Mouse (Mus musculus) bone marrow, adult 2 months (tissue): ENCODE measurements around the gene Rab19. TPM values are rescaled to one million over a fixed set of nuclear protein-coding genes. Genes with fewer than 3 reads are reported as not detected.
A peak's percentile ranks its signal among the peaks of the same experiment; 100 is the strongest.

ENCODE experiments used
- H3K27ac ChIP-seq: fragments of 200-500 bp; 2 replicates; pipeline ENCODE4 v1.5.1; 2012; ENCODE audit warnings: low read depth, mild to moderate bottlenecking, control low read depth, inconsistent platforms, low read length; ENCODE audit not compliant: control insufficient read depth, poor library complexity, insufficient read depth
- H3K4me1 ChIP-seq: fragments of 200-500 bp; 2 replicates; pipeline ENCODE4 v1.6.1; 2011; ENCODE audit warnings: low read length; ENCODE audit not compliant: control insufficient read depth, insufficient read depth
- H3K4me3 ChIP-seq: fragments of 200-500 bp; replicated peaks from 2 replicates; pipeline ENCODE3; 2011; ENCODE audit warnings: mild to moderate bottlenecking, low read depth, low read length, control low read depth; ENCODE audit not compliant: control insufficient read depth
- CTCF ChIP-seq: fragments of 200-500 bp; IDR thresholded peaks from 2 replicates; pipeline ENCODE4 v1.5.1; 2011; ENCODE audit warnings: low read length, control low read depth; ENCODE audit not compliant: control insufficient read depth, insufficient read depth
- POLR2A ChIP-seq: fragments of 200-500 bp; IDR thresholded peaks from 2 replicates; pipeline ENCODE4 v1.6.1; 2011; ENCODE audit warnings: low read depth, mild to moderate bottlenecking, control low read depth, low read length, borderline replicate concordance; ENCODE audit not compliant: control insufficient read depth
- WGBS: fragments of 180-500 bp; shearing (Covaris S2); methylation state at CpG from one replicate; pipeline ENCODE4 v1.1.7; 2018; 5-methylcytosine and 5-hydroxymethylcytosine counted together
- polyA plus RNA-seq: library from polyadenylated mRNA; stranded (reverse); fragments of >200 nt; gene quantifications from 2 replicates; pipeline ENCODE4 v1.2.4, GENCODE M21; 2011; ENCODE audit warnings: low replicate concordance; ENCODE audit not compliant: missing spikeins, insufficient read depth, insufficient read length

Rab19 gene
- polyA plus RNA-seq: 2.3 and 2.9 TPM in 2 replicates

GRCm38 (mm10) chr6:39381125-39381880 is at the start of gene Rab19:
Gene Rab19 (plus strand): TSS chr6:39381175.
- peaks cover 1% of the 10 kb centered on the region; the same call in 1 of the 2 replicates for H3K4me1 ChIP-seq
- peak within 1 kb of the TSS; percentile 58 for H3K27ac ChIP-seq
- 2% methylated on average over 20 of the region's 20 CpGs for WGBS

GRCm38 (mm10) chr6:39331998-39332700 is 48.8 kb upstream of the Rab19 start:
- peak overlapping the region; percentile 9; the same call in 1 of the 2 replicates for H3K27ac ChIP-seq
- TF ChIP-seq CTCF: no peak
- TF ChIP-seq POLR2A: no peak
- peaks cover 6% of the 10 kb centered on the region for H3K4me1 ChIP-seq
- WGBS: 75% methylated on average over 7 of the region's 7 CpGs
- no peak overlapping the region for H3K4me3 ChIP-seq

More at GRCm38 (mm10) chr6:39381125-39381880, at the start of gene Rab19:
- TF ChIP-seq CTCF (no peak), POLR2A (no peak)
- H3K4me3 ChIP-seq: peak within 1 kb of the TSS; percentile 66

- no peak for TF ChIP-seq CTCF
- no peak for TF ChIP-seq POLR2A
- 29% methylated on average over 7 of the region's 7 CpGs for WGBS
- Histone ChIP-seq H3K27ac (peak overlapping the region; percentile 56), H3K4me1 (peaks cover 6% of the 10 kb centered on the region), H3K4me3 (no peak overlapping the region)
Observed at GRCm38 (mm10) chr6:39334224-39334623, 46.8 kb upstream of the Rab19 start.

GRCm38 (mm10) chr6:39334873-39335272 is 46.1 kb upstream of the Rab19 start:
- Histone ChIP-seq H3K4me1 (peaks cover 6% of the 10 kb centered on the region), H3K4me3 (no peak overlapping the region), H3K27ac (no peak overlapping the region)
- 87% methylated on average over 3 of the region's 3 CpGs for WGBS
- TF ChIP-seq POLR2A (no peak), CTCF (no peak)

GRCm38 (mm10) chr6:39338359-39338758 is 42.6 kb upstream of the Rab19 start:
- H3K27ac ChIP-seq: no peak overlapping the region
- TF ChIP-seq POLR2A (no peak), CTCF (no peak)
- H3K4me3 ChIP-seq: no peak overlapping the region
- peaks cover 4% of the 10 kb centered on the region for H3K4me1 ChIP-seq
- 83% methylated on average over 8 of the region's 8 CpGs for WGBS

GRCm38 (mm10) chr6:39341798-39342197 is 39.2 kb upstream of the Rab19 start:
- no peak overlapping the region for H3K27ac ChIP-seq
- TF ChIP-seq CTCF: no peak
- no peak for TF ChIP-seq POLR2A
- 29% methylated on average over 2 of the region's 2 CpGs for WGBS
- no peak overlapping the region for H3K4me3 ChIP-seq
- no peaks in the 10 kb centered on the region; the same call in 1 of the 2 replicates for H3K4me1 ChIP-seq

GRCm38 (mm10) chr6:39344020-39344419 is 37.0 kb upstream of the Rab19 start:
- TF ChIP-seq CTCF (peak; percentile 100), POLR2A (no peak)
- Histone ChIP-seq H3K4me3 (no peak overlapping the region), H3K27ac (no peak overlapping the region), H3K4me1 (no peaks in the 10 kb centered on the region; the same call in 1 of the 2 replicates)
- WGBS: 14% methylated on average over 12 of the region's 12 CpGs

GRCm38 (mm10) chr6:39345430-39345829 is 35.5 kb upstream of the Rab19 start:
- Histone ChIP-seq H3K4me1 (no peaks in the 10 kb centered on the region; the same call in 1 of the 2 replicates), H3K4me3 (no peak overlapping the region), H3K27ac (no peak overlapping the region)
- TF ChIP-seq CTCF (no peak), POLR2A (no peak)
- 87% methylated on average over 7 of the region's 7 CpGs for WGBS
